Mouse (Mus musculus): ENCODE data around the gene Snd1. TPM values are rescaled to one million over a fixed set of nuclear protein-coding genes. Genes with fewer than 3 reads are reported as not detected.

Snd1 gene
- total RNA-seq, 1 experiment from 2014 or later: 128 TPM

- DNase-seq: no peak
Measured at GRCm38 (mm10) chr6:28546943-28547342, 72.0 kb downstream of the Snd1 start.

- DNase-seq: no peak
Measured at GRCm38 (mm10) chr6:28549374-28549773, 74.4 kb downstream of the Snd1 start.

DNA sequence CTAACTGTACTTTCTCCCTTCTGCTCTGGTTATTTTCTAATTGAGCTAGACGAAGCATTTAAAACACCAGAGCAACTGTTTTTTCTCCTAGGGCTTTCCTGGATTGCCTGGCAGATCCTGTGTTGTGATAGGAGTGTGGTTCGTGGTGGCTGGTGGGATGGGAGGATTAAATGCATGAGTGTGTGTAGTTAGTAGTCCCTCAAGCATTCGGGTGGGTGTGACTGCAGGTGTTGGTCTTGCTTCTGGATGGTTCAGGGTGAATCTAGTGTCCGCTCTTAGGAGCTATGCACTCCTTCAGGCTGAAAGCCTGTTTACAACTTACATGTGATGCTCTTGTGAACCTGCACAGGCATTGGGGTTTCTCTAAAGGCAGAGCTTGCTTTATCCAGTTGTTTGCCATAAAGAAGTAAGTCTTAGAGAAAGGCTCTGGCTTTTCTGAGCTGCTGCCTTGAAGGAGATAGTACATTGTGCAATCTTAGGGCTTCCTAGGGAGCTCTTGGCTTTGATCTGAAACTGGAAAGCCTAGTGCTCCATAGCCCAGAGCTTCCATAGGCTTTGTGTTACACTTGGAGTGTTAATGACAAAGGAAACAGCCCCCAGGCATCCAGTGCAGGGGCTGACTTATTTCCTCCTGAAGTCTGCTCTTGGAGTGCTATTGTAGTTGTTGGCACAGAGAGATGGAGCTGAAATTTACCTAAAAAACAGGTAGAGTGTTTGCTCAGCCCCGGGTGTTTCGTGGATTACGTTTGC is 75.5 kb downstream of the Snd1 start:
- DNase-seq: no peak

DNA sequence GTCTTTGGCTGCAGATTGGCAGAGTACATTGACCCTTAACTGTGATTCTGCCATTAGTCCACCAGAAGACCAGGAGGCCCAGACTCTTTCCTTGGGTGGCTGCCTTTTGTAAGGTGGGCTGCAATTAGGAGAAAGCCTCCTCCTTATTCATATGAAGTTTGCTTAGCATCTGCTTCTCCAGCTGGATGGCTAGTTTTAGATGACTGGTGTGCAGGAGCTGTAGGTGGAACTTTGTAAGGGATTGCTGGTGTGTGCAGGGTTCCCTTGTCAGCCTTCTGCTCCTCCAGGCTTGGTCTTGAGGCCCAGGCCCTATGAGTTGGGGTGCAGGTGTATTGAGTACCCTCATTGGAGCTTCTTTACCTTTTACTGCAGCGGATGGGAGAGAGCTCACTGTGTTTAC is 79.5 kb downstream of the Snd1 start:
- no peak for DNase-seq

DNA sequence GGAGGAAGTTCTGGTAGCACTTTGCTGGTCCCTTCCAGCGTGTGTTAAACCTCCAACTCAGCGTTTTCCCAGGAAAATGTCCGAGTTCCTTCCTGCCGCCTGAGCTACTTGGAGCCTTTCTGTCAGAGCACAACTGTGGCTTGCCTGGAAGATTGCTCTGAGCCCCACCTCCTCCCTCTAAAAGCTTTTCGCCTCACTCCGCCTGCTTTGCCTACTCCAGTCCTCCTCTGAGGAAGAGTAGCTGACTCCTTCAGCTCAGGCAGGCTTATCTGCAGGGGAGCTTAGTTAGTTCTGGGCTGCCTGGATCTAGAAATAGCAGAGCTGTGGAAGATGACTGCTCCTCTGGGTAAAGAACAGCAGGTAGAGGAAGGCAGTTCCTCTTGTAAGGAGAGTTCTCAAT is 80.1 kb downstream of the Snd1 start:
- DNase-seq: no peak

DNA sequence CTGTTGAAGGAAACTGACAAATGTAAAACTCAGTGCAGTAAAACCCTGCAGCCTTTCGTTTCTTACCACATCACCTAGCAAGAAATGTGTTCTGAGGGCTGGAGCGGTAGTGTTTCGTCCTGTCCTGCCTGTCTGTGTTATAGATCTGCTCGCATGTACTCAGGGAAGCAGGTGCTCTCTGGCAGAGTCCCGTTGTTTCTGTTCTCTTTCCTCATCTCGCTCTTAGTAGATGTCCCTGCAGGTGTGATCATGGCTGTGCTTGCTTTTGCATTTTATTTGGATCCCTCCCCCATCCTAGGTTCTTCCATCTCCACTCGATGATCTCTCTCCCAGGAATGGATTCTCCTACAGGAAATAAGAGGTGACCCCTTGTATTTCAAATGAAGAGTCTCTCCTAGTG is 80.5 kb downstream of the Snd1 start:
- no peak for DNase-seq

GRCm38 (mm10) chr6:28557728-28558127 is 82.8 kb downstream of the Snd1 start:
- no peak for DNase-seq

DNA sequence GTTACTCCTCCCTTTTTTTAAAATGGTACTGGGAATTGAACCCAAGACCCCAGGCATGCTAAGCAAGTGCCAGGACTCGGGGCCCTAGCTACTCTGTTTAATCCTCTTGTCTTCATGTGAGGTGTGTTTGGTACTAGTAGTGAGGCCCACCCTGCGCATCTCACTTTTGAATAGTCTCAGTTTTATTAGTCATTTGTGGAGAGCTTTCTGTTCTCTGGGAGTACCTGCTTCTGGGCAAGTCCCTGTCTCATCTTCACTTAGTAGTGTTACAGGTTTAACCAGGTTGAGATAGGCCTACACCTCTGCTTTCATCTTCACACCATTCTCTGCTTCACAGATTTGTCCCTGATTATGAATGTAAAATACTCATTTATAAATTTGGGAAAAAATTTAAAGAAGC is 84.5 kb downstream of the Snd1 start:
- DNase-seq: no peak

DNA sequence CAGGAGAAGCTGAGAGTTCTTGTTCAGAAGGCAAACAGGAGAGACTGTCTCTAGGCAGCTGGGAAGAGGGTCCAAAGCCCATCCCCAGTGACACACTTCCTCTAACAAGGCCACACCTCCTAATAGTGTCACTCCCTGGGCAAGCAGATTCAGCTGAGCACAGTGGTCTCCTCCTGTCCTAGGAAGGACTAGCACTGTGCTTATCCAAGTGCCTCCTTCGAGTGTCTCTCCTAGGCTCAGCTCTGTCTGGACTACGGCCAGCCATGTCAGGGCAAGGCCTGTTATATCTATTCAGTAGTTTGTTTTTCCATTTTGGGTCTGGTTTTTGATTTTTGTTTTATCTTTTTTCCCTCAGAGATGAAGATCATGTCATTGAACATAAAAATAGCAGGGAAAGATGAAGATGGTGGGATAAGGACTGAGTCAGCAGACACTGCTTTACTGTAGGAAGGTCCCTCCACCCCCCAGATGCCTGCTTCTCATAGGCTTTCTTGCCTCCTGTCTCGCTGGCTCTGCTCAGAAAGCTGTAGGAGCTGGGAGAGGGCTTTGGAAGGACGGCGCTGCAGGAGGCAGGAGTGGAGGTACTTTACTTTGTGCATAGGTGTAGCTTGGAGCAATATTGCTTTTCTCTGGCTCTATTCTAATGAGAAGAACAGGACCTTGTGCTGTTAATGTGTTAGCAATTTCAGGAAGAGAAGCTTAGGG is 86.5 kb downstream of the Snd1 start:
- no peak for DNase-seq

DNA sequence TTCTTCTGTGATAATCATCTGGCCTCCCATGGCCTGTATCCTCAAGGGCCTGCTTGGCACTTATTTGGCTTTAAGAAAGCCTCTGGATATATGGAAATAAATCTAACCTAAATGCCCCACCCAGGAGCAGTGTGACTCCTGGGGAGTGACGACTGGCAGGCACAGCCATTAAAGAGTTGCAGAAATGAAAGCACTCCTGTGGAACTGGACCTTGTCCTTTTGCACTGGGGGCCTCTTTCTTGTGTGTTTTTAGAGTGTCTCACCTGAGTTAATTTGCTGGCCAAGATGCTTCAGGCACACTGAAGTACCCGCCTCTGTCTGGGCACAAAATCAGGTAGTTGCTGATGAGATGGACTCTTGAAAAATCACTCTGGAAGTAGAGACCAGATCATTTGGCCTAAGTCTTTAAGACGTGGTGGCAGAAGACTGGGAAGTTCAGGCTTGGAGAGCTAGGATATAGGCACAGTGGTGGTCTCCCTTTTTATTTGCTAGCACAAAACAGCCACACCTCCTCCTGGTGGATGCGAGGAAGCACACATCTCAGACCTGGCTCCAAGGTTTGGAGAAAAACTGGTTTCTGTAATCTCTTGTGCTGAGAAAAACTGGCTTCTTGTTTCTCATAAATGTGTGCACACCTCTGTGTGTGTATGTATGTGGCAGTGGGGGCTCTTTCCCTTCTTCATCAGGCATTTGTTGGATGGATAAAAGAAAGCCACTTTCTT is 87.5 kb downstream of the Snd1 start:
- DNase-seq: no peak

- no peak for DNase-seq
Measured at GRCm38 (mm10) chr6:28567978-28568377, 93.0 kb downstream of the Snd1 start.

GRCm38 (mm10) chr6:28571946-28572345 is 97.0 kb downstream of the Snd1 start:
- no peak for DNase-seq

- DNase-seq: no peak
Measured at GRCm38 (mm10) chr6:28572991-28573759, 98.2 kb downstream of the Snd1 start.

- no peak for DNase-seq
Measured at GRCm38 (mm10) chr6:28576356-28577264, 101.7 kb downstream of the Snd1 start.

DNA sequence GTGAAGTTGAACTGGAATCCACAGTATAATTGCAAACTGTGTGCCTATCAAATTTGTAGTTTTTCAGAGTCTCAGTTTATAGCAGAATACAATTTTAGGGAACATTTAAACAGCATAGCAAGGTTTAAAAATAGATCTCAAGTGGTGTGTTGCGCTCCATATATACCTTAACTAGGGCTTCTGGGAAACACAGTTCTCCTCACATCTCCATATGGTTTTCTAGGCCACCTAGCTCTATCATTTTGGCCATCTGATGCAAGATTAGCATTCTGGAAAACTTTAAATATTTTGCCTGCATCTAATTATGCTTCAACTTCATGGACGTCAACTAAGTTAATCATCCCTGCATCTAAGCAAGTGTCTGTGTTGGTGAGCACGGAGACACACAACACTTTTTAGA is 107.9 kb downstream of the Snd1 start:
- DNase-seq: no peak

DNA sequence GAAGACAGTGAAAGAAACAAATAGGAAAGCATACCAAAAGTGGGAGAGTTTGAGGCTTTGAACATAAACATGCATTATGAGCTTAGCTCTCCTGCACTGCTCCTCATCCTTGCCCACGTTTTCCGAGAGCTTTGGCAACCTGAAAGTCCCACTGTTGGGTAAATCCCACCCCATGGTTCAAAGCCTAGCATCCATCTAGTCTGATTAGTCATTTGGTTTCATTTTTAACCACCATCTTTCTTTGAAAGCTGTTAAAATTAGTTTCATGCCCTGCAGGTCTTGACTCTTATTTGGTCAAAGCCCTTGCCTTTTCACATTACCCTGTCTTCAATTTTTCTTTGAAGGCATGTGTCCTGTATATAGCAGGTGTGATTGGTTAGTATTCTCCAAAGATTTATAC is 108.5 kb downstream of the Snd1 start:
- DNase-seq: no peak

DNA sequence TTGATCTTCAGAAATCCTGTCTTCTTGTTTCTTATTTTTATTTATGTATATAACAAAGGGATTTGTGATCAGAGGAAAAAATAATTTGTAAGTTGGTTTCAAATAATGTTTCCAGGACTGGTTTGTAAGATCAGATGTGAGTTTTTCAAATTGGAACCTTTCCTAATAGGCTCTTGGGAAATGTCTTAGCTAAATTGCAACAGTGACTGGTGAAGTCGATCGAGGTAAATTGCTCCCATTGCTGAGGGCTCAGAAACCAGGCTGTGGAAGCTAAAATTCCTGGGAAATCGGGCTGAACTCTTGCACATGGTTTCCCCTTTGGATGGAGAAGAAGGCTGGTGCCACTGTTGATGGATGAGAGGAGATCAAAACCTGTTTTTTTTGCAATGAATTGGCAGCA is 111.9 kb downstream of the Snd1 start:
- no peak for DNase-seq

- DNase-seq: no peak
Measured at GRCm38 (mm10) chr6:28588494-28589171, 113.7 kb downstream of the Snd1 start.

GRCm38 (mm10) chr6:28592323-28592893 is 117.5 kb downstream of the Snd1 start:
- no peak for DNase-seq

GRCm38 (mm10) chr6:28593708-28594107 is 118.8 kb downstream of the Snd1 start:
- DNase-seq: no peak

All from adrenal gland, postnatal 25 days (tissue).